Mouse (Mus musculus) gastrocnemius, postnatal 14 days (tissue): ENCODE measurements around the gene Trip12. TPM values are rescaled to one million over a fixed set of nuclear protein-coding genes. Genes with fewer than 3 reads are reported as not detected.

Source experiments
- DNase-seq: peaks from one replicate; pipeline ENCODE4 v3.0.0; 2021; ENCODE audit warnings: mixed read lengths
- intact Hi-C: fragments of 180-260 bp; cut with DNase I; formaldehyde crosslinking; loops from one replicate; pipeline ENCODE4 v1.15.1; 2025; ENCODE audit warnings: low total_unique reads
- total RNA-seq, 2 experiments: library from RNA; stranded (reverse); gene quantifications; 2 replicates each; pipeline ENCODE4 v1.2.3; 2021

Trip12 gene
- total RNA-seq, 2 experiments from 2014 or later, result 171 to 173 TPM

GRCm38 (mm10) chr1:84825091-84825490 lies 15.2 kb downstream of the Trip12 start:
- peak; percentile 9 for DNase-seq

GRCm38 (mm10) chr1:84817596-84817995 lies 22.7 kb downstream of the Trip12 start:
- DNase-seq, result no peak
- intact Hi-C loops, result no loop called here

More at GRCm38 (mm10) chr1:84825091-84825490, 15.2 kb downstream of the Trip12 start:
- intact Hi-C loops, result no loop called here

GRCm38 (mm10) chr1:84803788-84804187 lies 36.5 kb downstream of the Trip12 start:
- intact Hi-C loops, result no loop called here

GRCm38 (mm10) chr1:84799166-84799565 lies 41.1 kb downstream of the Trip12 start:
- DNase-seq, result no peak
- intact Hi-C loops, result no loop called here

More at GRCm38 (mm10) chr1:84803788-84804187, 36.5 kb downstream of the Trip12 start:
- DNase-seq, result no peak

- intact Hi-C loops, result no loop called here
- DNase-seq, result no peak
These were observed 45.0 kb downstream of the Trip12 start for GRCm38 (mm10) chr1:84795335-84795734.

- no peak for DNase-seq
- intact Hi-C loops, result no loop called here
These were observed 48.9 kb downstream of the Trip12 start for GRCm38 (mm10) chr1:84791393-84791792.

- DNase-seq, result no peak
- intact Hi-C loops, result no loop called here
These were observed 59.7 kb downstream of the Trip12 start for GRCm38 (mm10) chr1:84780630-84781029.

- intact Hi-C loops, result no loop called here
- no peak for DNase-seq
These were observed 62.9 kb downstream of the Trip12 start for GRCm38 (mm10) chr1:84777455-84777854.

GRCm38 (mm10) chr1:84758843-84759242 lies 81.5 kb downstream of the Trip12 start:
- intact Hi-C loops, result no loop called here
- no peak for DNase-seq

- no peak for DNase-seq
- intact Hi-C loops, result no loop called here
These were observed 98.2 kb downstream of the Trip12 start for GRCm38 (mm10) chr1:84742156-84742555.

- no peak for DNase-seq
- intact Hi-C loops, result no loop called here
These were observed 100.2 kb downstream of the Trip12 start for GRCm38 (mm10) chr1:84740080-84740479.

GRCm38 (mm10) chr1:84737097-84737496 lies 103.2 kb downstream of the Trip12 start:
- intact Hi-C loops, result no loop called here
- no peak for DNase-seq

GRCm38 (mm10) chr1:84733799-84734198 lies 106.5 kb downstream of the Trip12 start:
- DNase-seq, result no peak
- intact Hi-C loops, result no loop called here

- DNase-seq, result no peak
- intact Hi-C loops, result no loop called here
These were observed 108.6 kb downstream of the Trip12 start for GRCm38 (mm10) chr1:84731763-84732162.

GRCm38 (mm10) chr1:84722841-84723240 lies 117.5 kb downstream of the Trip12 start:
- intact Hi-C loops, result no loop called here
- peak; percentile 9 for DNase-seq

- DNase-seq, result no peak
- intact Hi-C loops, result no loop called here
These were observed 117.9 kb downstream of the Trip12 start for GRCm38 (mm10) chr1:84722371-84722770.

GRCm38 (mm10) chr1:84721942-84722341 lies 118.4 kb downstream of the Trip12 start:
- intact Hi-C loops, result no loop called here
- no peak for DNase-seq

GRCm38 (mm10) chr1:84709810-84710785 lies 130.2 kb downstream of the Trip12 start:
- intact Hi-C loops, result no loop called here
- DNase-seq, result no peak

- intact Hi-C loops, result no loop called here
These were observed 130.9 kb downstream of the Trip12 start for GRCm38 (mm10) chr1:84709406-84709805.

GRCm38 (mm10) chr1:84700254-84700653 lies 140.1 kb downstream of the Trip12 start:
- intact Hi-C loops, result no loop called here
- no peak for DNase-seq

More at GRCm38 (mm10) chr1:84709406-84709805, 130.9 kb downstream of the Trip12 start:
- no peak for DNase-seq

GRCm38 (mm10) chr1:84697136-84697535 lies 143.2 kb downstream of the Trip12 start:
- peak; percentile 10 for DNase-seq
- intact Hi-C loops, result no loop called here
